Mouse (Mus musculus) liver, adult 2 months (tissue): Measurements from ENCODE around the gene Det1. TPM values are rescaled to one million over a fixed set of nuclear protein-coding genes. Genes with fewer than 3 reads are reported as not detected.

ENCODE experiments used
- DNase-seq: peaks from one replicate; pipeline ENCODE4 v3.0.0-alpha.2; 2011; ENCODE audit warnings: low read depth, low spot score; ENCODE audit errors: extremely low read depth
- H3K27ac ChIP-seq: fragments of 200-500 bp; replicated peaks from 2 replicates; pipeline ENCODE4 v1.5.1; 2012; ENCODE audit warnings: low read depth, mild to moderate bottlenecking, control low read depth, inconsistent platforms, low read length; ENCODE audit not compliant: insufficient read depth
- H3K27me3 ChIP-seq: fragments of 200-500 bp; 2 replicates; pipeline ENCODE4 v1.6.1; 2012; ENCODE audit warnings: mild to moderate bottlenecking, moderate library complexity, low read length, inconsistent platforms; ENCODE audit not compliant: control insufficient read depth, insufficient read depth
- H3K36me3 ChIP-seq: fragments of 200-500 bp; 2 replicates; pipeline ENCODE4 v1.6.1; 2012; ENCODE audit warnings: low read length, inconsistent platforms; ENCODE audit not compliant: control insufficient read depth, insufficient read depth
- H3K4me1 ChIP-seq: fragments of 200-500 bp; 2 replicates; pipeline ENCODE4 v1.6.1; 2011; ENCODE audit warnings: low read length; ENCODE audit not compliant: control insufficient read depth, insufficient read depth
- H3K4me3 ChIP-seq: fragments of 200-500 bp; 2 replicates; pipeline ENCODE4 v1.5.1; 2011; ENCODE audit warnings: low read depth, mild to moderate bottlenecking, control low read depth, low read length, moderate library complexity; ENCODE audit not compliant: insufficient read depth
- H3K79me2 ChIP-seq: fragments of 200-500 bp; 2 replicates; pipeline ENCODE4 v1.6.1; 2012; ENCODE audit warnings: inconsistent platforms, mild to moderate bottlenecking, low read length, moderate library complexity; ENCODE audit not compliant: control insufficient read depth, insufficient read depth
- H3K9ac ChIP-seq: fragments of 200-500 bp; 2 replicates; pipeline ENCODE4 v1.6.1; 2012; ENCODE audit warnings: low read depth, mild to moderate bottlenecking, control low read depth, inconsistent platforms, low read length
- CTCF ChIP-seq: fragments of 200-500 bp; IDR thresholded peaks from 2 replicates; pipeline ENCODE4 v1.5.1; 2011; ENCODE audit warnings: low read depth, low read length, control low read depth
- POLR2A ChIP-seq: fragments of 200-500 bp; IDR thresholded peaks from 2 replicates; pipeline ENCODE4 v1.6.1; 2011; ENCODE audit warnings: low read length, control low read depth; ENCODE audit not compliant: insufficient read depth; ENCODE audit errors: extremely low read depth
- WGBS: fragments of 180-500 bp; shearing (Covaris S2); methylation state at CpG from one replicate; pipeline ENCODE4 v1.1.7; 2018; 5-methylcytosine and 5-hydroxymethylcytosine counted together
- polyA plus RNA-seq: library from polyadenylated mRNA; depleted of rRNA; stranded (reverse); fragments of >200 nt; gene quantifications from 2 replicates; pipeline ENCODE4 v1.2.3, GENCODE M21; 2012
- total RNA-seq: library from RNA; depleted of rRNA; stranded (reverse); fragments of >200 nt; gene quantifications from 2 replicates; pipeline ENCODE4 v1.2.3, GENCODE M21; 2014

Det1 gene
- total and polyA plus RNA-seq, 2 experiments: 5.3 to 7.9 TPM

- no peak overlapping the region for H3K9ac ChIP-seq
- H3K27ac ChIP-seq: no peak overlapping the region
- H3K79me2 ChIP-seq: no peaks in the 10 kb centered on the region
- H3K36me3 ChIP-seq: no peaks in the 10 kb centered on the region
- no peak overlapping the region for H3K4me3 ChIP-seq
- no peak for TF ChIP-seq POLR2A
- no peak for TF ChIP-seq CTCF
- no peak for DNase-seq
- 90% methylated on average over 3 of the region's 3 CpGs for WGBS
- H3K4me1 ChIP-seq: peaks cover 7% of the 10 kb centered on the region
- no peaks in the 10 kb centered on the region for H3K27me3 ChIP-seq
These were observed 50.4 kb downstream of the Det1 start for GRCm38 (mm10) chr7:78796624-78797023.

GRCm38 (mm10) chr7:78794571-78795092 lies 52.4 kb downstream of the Det1 start:
- H3K79me2 ChIP-seq: no peaks in the 10 kb centered on the region
- no peak overlapping the region for H3K27ac ChIP-seq
- no peaks in the 10 kb centered on the region for H3K27me3 ChIP-seq
- TF ChIP-seq POLR2A (no peak), CTCF (no peak)
- peaks cover 6% of the 10 kb centered on the region; the same call in 1 of the 2 replicates for H3K36me3 ChIP-seq
- DNase-seq: peak; percentile 74
- H3K4me3 ChIP-seq: no peak overlapping the region
- 45% methylated on average over 6 of the region's 6 CpGs for whole genome bisulfite sequencing
- H3K4me1 ChIP-seq: peaks cover 7% of the 10 kb centered on the region
- H3K9ac ChIP-seq: no peak overlapping the region

GRCm38 (mm10) chr7:78793895-78794570 lies 53.0 kb downstream of the Det1 start:
- Histone ChIP-seq H3K4me1 (peaks cover 7% of the 10 kb centered on the region), H3K27me3 (no peaks in the 10 kb centered on the region), H3K9ac (no peak overlapping the region), H3K79me2 (no peaks in the 10 kb centered on the region), H3K36me3 (peaks cover 8% of the 10 kb centered on the region; the same call in 1 of the 2 replicates), H3K27ac (no peak overlapping the region), H3K4me3 (no peak overlapping the region)
- no peak for TF ChIP-seq CTCF
- TF ChIP-seq POLR2A: no peak
- DNase-seq: peak; percentile 23
- WGBS: 65% methylated on average over 13 of the region's 13 CpGs

- TF ChIP-seq POLR2A (no peak), CTCF (peak; percentile 72)
- Histone ChIP-seq H3K36me3 (peaks cover 8% of the 10 kb centered on the region; the same call in 1 of the 2 replicates), H3K79me2 (no peaks in the 10 kb centered on the region), H3K27me3 (no peaks in the 10 kb centered on the region), H3K9ac (no peak overlapping the region), H3K4me3 (no peak overlapping the region), H3K4me1 (peaks cover 7% of the 10 kb centered on the region), H3K27ac (no peak overlapping the region)
- DNase-seq: peak; percentile 60
- WGBS: 79% methylated on average over 15 of the region's 15 CpGs
These were observed 55.5 kb downstream of the Det1 start for GRCm38 (mm10) chr7:78791359-78792222.

- DNase-seq: no peak
- no peak overlapping the region for H3K4me3 ChIP-seq
- H3K36me3 ChIP-seq: peaks cover 8% of the 10 kb centered on the region; the same call in 1 of the 2 replicates
- H3K79me2 ChIP-seq: no peaks in the 10 kb centered on the region
- H3K4me1 ChIP-seq: no peaks in the 10 kb centered on the region
- H3K9ac ChIP-seq: no peak overlapping the region
- no peak overlapping the region for H3K27ac ChIP-seq
- TF ChIP-seq CTCF (no peak), POLR2A (no peak)
- WGBS: 84% methylated on average over 12 of the region's 12 CpGs
- no peaks in the 10 kb centered on the region for H3K27me3 ChIP-seq
These were observed 59.2 kb downstream of the Det1 start for GRCm38 (mm10) chr7:78787793-78788380.

- no peaks in the 10 kb centered on the region for H3K27me3 ChIP-seq
- H3K4me1 ChIP-seq: no peaks in the 10 kb centered on the region
- no peak overlapping the region for H3K9ac ChIP-seq
- H3K79me2 ChIP-seq: no peaks in the 10 kb centered on the region
- peaks cover 8% of the 10 kb centered on the region; the same call in 1 of the 2 replicates for H3K36me3 ChIP-seq
- TF ChIP-seq POLR2A (no peak), CTCF (no peak)
- no peak overlapping the region for H3K27ac ChIP-seq
- DNase-seq: no peak
- WGBS: 62% methylated on average over 5 of the region's 5 CpGs
- no peak overlapping the region for H3K4me3 ChIP-seq
These were observed 61.2 kb downstream of the Det1 start for GRCm38 (mm10) chr7:78785906-78786305.
